ENCODE assay signal across 8 mouse cellular contexts in the genomic region with DNA sequence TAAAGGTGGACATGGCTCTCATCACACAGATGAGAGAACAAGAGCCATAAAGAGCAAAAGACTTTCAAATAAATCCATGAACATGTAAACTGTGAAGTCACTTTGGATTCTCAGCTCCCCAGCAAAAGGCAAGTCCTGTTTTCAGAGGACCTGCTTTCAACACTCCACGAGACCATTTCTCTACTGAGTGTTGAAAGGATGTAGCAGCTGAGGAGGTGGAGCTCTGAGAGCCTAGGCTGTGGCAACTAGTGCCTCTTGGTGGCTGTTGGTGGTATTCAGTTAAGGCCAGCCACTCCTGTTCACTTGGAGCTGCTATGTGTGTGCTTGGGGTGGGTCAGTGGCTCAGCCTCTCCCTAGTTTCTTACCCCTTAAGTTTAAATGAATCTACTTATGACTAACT. TPM values are rescaled to one million over a fixed set of nuclear protein-coding genes. Genes with fewer than 3 reads are reported as not detected.
DNase-seq lines count a peak whose midpoint lies in the region; ATAC-seq and TF ChIP-seq lines count a peak whose summit lies in the region.

No protein-coding gene starts in this region.

- H3K4me3 ChIP-seq in kidney, embryonic 15.5 days (replicated peaks) = peak overlapping the region; percentile 85
- no peak overlapping the region; the same call in 1 of the 2 replicates for H3K4me3 ChIP-seq in forebrain, embryonic 16.5 days (replicated peaks; ENCODE audit: low read length)
- peak overlapping the region; percentile 85 for H3K4me3 ChIP-seq in liver, embryonic 15.5 days (replicated peaks)

- in situ Hi-C loops in Patski (cut with MboI; ENCODE audit: low pct_unique_long_range_greater_than_20kb) = loop anchor here (5.0 kb wide), 1 partner anchor 174 kb away; no protein-coding TSS in a partner anchor

- H3K9ac ChIP-seq in kidney, embryonic 15.5 days = 0 out of 2 replicates have a peak overlapping the region, but pooled peaks have one; percentile 68
- no peak overlapping the region for H3K9ac ChIP-seq in forebrain, embryonic 16.5 days (replicated peaks; ENCODE audit: low read depth, low read length)
- H3K9ac ChIP-seq in liver, embryonic 15.5 days = peak overlapping the region; percentile 85

- CTCF ChIA-PET in Patski (lab: Charles Lee) = interaction anchor here (0.7 to 3.7 kb wide), 2 partner anchors 10 to 170 kb away, joined by 3 to 25 read pairs; no protein-coding TSS in a partner anchor

- WGBS in kidney, embryonic 15.5 days = 35% methylated on average over 1 of the region's 1 CpGs
- 14% methylated on average over 1 of the region's 1 CpGs for WGBS in forebrain, embryonic 16.5 days
- 11% methylated on average over 1 of the region's 1 CpGs for WGBS in liver, embryonic 15.5 days (ENCODE audit: insufficient replicate concordance)

- no peaks in the 10 kb centered on the region for H3K27me3 ChIP-seq in kidney, embryonic 15.5 days
- no peaks in the 10 kb centered on the region for H3K27me3 ChIP-seq in Patski
- H3K27me3 ChIP-seq in forebrain, embryonic 16.5 days (replicated peaks; ENCODE audit: control insufficient read depth, insufficient read depth, low read length) = no peaks in the 10 kb centered on the region
- H3K27me3 ChIP-seq in liver, embryonic 15.5 days = no peaks in the 10 kb centered on the region

- no peak overlapping the region for H3K27ac ChIP-seq in kidney, embryonic 15.5 days
- no peak overlapping the region for H3K27ac ChIP-seq in forebrain, embryonic 16.5 days (ENCODE audit: low read length)
- H3K27ac ChIP-seq in liver, embryonic 15.5 days (replicated peaks) = no peak overlapping the region

- no peaks in the 10 kb centered on the region for H3K36me3 ChIP-seq in kidney, embryonic 15.5 days
- no peaks in the 10 kb centered on the region for H3K36me3 ChIP-seq in forebrain, embryonic 16.5 days (ENCODE audit: control insufficient read depth, insufficient read depth)
- peaks cover 28% of the 10 kb centered on the region for H3K36me3 ChIP-seq in liver, embryonic 15.5 days (replicated peaks)

- ATAC-seq in kidney, embryonic 15.5 days (replicated peaks; ENCODE audit: low FRiP score) = no peak
- no peak for ATAC-seq in Patski
- ATAC-seq in forebrain, embryonic 16.5 days = no peak
- no peak for ATAC-seq in liver, embryonic 15.5 days (ENCODE audit: insufficient read depth)

- DNase-seq in kidney, postnatal 36 days = no peak
- DNase-seq in Patski (ENCODE audit: low read depth, low spot score) = no peak
- DNase-seq in thymus, postnatal 14 days = peak; percentile 55
- DNase-seq in urinary bladder, postnatal 25 days (ENCODE audit: low spot score) = no peak
- no peak for DNase-seq in frontal cortex, postnatal 14 days (ENCODE audit: low spot score in 2 of 2)

- H3K4me1 ChIP-seq in kidney, embryonic 15.5 days = peaks cover 24% of the 10 kb centered on the region
- peaks cover 15% of the 10 kb centered on the region for H3K4me1 ChIP-seq in forebrain, embryonic 16.5 days (replicated peaks; ENCODE audit: control insufficient read depth, insufficient read depth, low read length)
- peaks cover 31% of the 10 kb centered on the region for H3K4me1 ChIP-seq in liver, embryonic 15.5 days (replicated peaks)

- peak overlapping the region; percentile 96 for H3K4me2 ChIP-seq in kidney, embryonic 15.5 days
- peak overlapping the region; percentile 97 for H3K4me2 ChIP-seq in forebrain, embryonic 16.5 days (ENCODE audit: low read length)
- peak overlapping the region; percentile 86 for H3K4me2 ChIP-seq in liver, embryonic 15.5 days

- TF ChIP-seq CTCF in Patski (IDR thresholded peaks at IDR 0.05) = peak; percentile 49

- POLR2A ChIA-PET in Patski (lab: Charles Lee) = interaction anchor here (0.7 kb wide), 1 partner anchor 146 kb away, joined by 3 read pairs; no protein-coding TSS in a partner anchor

- no peaks in the 10 kb centered on the region for H3K9me3 ChIP-seq in kidney, embryonic 15.5 days (replicated peaks)
- no peaks in the 10 kb centered on the region for H3K9me3 ChIP-seq in forebrain, embryonic 16.5 days (ENCODE audit: control insufficient read depth, low read length)
- H3K9me3 ChIP-seq in liver, embryonic 15.5 days (replicated peaks) = no peaks in the 10 kb centered on the region

RNA-seq across cellular contexts. Expression of a gene that starts 1.5 kb away (rescaled TPM):
- polyA plus RNA-seq in kidney, embryonic 15.5 days (2015; fragmentation: Nextera tagmentation; extraction: Ambion mirVana) = 60.7 and 62.2 TPM in 2 replicates
- polyA plus RNA-seq in Patski (2021) = 24.1 TPM
- polyA plus RNA-seq in forebrain, embryonic 16.5 days (2015; fragmentation: Nextera tagmentation; extraction: Ambion mirVana) = 14.8 and 19.5 TPM in 2 replicates
- 116 and 118 TPM in 2 replicates for polyA plus RNA-seq in liver, embryonic 15.5 days (2015; fragmentation: Nextera tagmentation; extraction: Ambion mirVana)

RNA-seq across cellular contexts. Expression of a gene that starts 1.8 kb away (rescaled TPM):
- polyA plus RNA-seq in kidney, embryonic 15.5 days (2015; fragmentation: Nextera tagmentation; extraction: Ambion mirVana) = 0.69 and 0.71 TPM in 2 replicates
- polyA plus RNA-seq in Patski (2021) = 0.82 TPM
- polyA plus RNA-seq in forebrain, embryonic 16.5 days (2015; fragmentation: Nextera tagmentation; extraction: Ambion mirVana) = 0.63 and 1.3 TPM in 2 replicates
- 0.39 and 0.47 TPM in 2 replicates for polyA plus RNA-seq in liver, embryonic 15.5 days (2015; fragmentation: Nextera tagmentation; extraction: Ambion mirVana)

RNA-seq across cellular contexts. Expression of a gene that starts 16.0 kb away (rescaled TPM):
- polyA plus RNA-seq in kidney, embryonic 15.5 days (2015; fragmentation: Nextera tagmentation; extraction: Ambion mirVana) = 161 and 163 TPM in 2 replicates
- 102 TPM for polyA plus RNA-seq in Patski (2021)
- polyA plus RNA-seq in forebrain, embryonic 16.5 days (2015; fragmentation: Nextera tagmentation; extraction: Ambion mirVana) = 164 TPM in 2 replicates
- 51.2 and 51.5 TPM in 2 replicates for polyA plus RNA-seq in liver, embryonic 15.5 days (2015; fragmentation: Nextera tagmentation; extraction: Ambion mirVana)

RNA-seq across cellular contexts. Expression of a gene that starts 40.7 kb away (rescaled TPM):
- polyA plus RNA-seq in kidney, embryonic 15.5 days (2015; fragmentation: Nextera tagmentation; extraction: Ambion mirVana) = 11.0 and 11.5 TPM in 2 replicates
- polyA plus RNA-seq in Patski (2021) = 42.5 TPM
- polyA plus RNA-seq in forebrain, embryonic 16.5 days (2015; fragmentation: Nextera tagmentation; extraction: Ambion mirVana) = 8.1 and 9.7 TPM in 2 replicates
- polyA plus RNA-seq in liver, embryonic 15.5 days (2015; fragmentation: Nextera tagmentation; extraction: Ambion mirVana) = 5.8 and 6.9 TPM in 2 replicates

RNA-seq across cellular contexts. Expression of a gene that starts 44.5 kb away (rescaled TPM):
- polyA plus RNA-seq in kidney, embryonic 15.5 days (2015; fragmentation: Nextera tagmentation; extraction: Ambion mirVana) = 1.2 and 1.3 TPM in 2 replicates
- polyA plus RNA-seq in Patski (2021) = 1.3 TPM
- 1.1 and 1.3 TPM in 2 replicates for polyA plus RNA-seq in forebrain, embryonic 16.5 days (2015; fragmentation: Nextera tagmentation; extraction: Ambion mirVana)
- 0.58 and 0.61 TPM in 2 replicates for polyA plus RNA-seq in liver, embryonic 15.5 days (2015; fragmentation: Nextera tagmentation; extraction: Ambion mirVana)
